Mouse (Mus musculus): ENCODE measurements around the gene Ankrd24.

DNA sequence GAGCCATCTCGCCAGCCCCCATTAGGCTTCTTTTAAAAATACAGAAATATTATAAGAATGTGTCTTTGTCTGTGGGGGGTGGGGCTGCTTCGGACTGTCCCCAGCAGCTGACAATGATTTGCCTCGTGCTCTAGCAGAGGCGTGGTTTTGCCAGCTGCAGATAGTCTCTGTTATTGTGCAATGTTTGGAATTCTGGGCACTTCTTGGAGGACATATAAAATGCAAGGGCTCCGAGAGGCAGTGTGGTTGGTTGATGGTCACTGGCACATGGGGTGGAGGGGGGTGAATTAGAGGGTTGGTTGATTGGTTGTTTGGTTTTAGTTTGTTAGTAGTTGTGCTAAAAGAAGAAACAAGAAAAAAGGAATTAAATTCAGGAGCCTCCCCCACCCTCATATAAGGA lies 8.4 kb upstream of the Ankrd24 start:
- no peak for TF ChIP-seq POLR2A (IDR thresholded peaks at IDR 0.05; ENCODE audit: insufficient read depth, low read depth, low read length)
- no peak for TF ChIP-seq CTCF (IDR thresholded peaks at IDR 0.05; ENCODE audit: insufficient read depth, low read depth, low read length)
